Mouse (Mus musculus) left cerebral cortex, postnatal 4 days (tissue): Measurements from ENCODE around the gene Lrwd1. TPM values are rescaled to one million over a fixed set of nuclear protein-coding genes. Genes with fewer than 3 reads are reported as not detected.
"Not testable (repeated sequence)": the region's sequence is repeated elsewhere in the genome, so short reads cannot be mapped to it uniquely, and the experiment has no call there.

Source experiments
- DNase-seq: peaks from one replicate; pipeline ENCODE4 v3.0.0-alpha.2; 2022
- intact Hi-C: fragments of 180-260 bp; cut with DNase I; formaldehyde crosslinking; loops from one replicate; pipeline ENCODE4 v1.15.1; 2025
- total RNA-seq, 2 experiments: library from RNA; stranded (reverse); gene quantifications; 2 replicates each; pipeline ENCODE4 v1.2.3; 2021

Gene Lrwd1
- 10 to 100 TPM; 22.1 to 22.5 TPM for total RNA-seq

GRCm38 (mm10) chr5:136135571-136136291, at the start of gene Lrwd1, which contains the start of gene Alkbh4:
Gene Lrwd1 (minus strand): TSS chr5:136136074.
Gene Alkbh4 (plus strand): TSS chr5:136136146.
- intact Hi-C loops, result loop anchor here (5.0 kb wide), 1 partner anchor 37 kb away; the partner anchor contains the start of gene Orai2
- DNase-seq, result peak; percentile 97

- intact Hi-C loops, result no loop called here
- no peak for DNase-seq
Measured at GRCm38 (mm10) chr5:136183766-136184165, 47.9 kb upstream of the Lrwd1 start.

- intact Hi-C loops, result no loop called here
- no peak for DNase-seq
Measured at GRCm38 (mm10) chr5:136182830-136183229, 47.0 kb upstream of the Lrwd1 start.

DNA sequence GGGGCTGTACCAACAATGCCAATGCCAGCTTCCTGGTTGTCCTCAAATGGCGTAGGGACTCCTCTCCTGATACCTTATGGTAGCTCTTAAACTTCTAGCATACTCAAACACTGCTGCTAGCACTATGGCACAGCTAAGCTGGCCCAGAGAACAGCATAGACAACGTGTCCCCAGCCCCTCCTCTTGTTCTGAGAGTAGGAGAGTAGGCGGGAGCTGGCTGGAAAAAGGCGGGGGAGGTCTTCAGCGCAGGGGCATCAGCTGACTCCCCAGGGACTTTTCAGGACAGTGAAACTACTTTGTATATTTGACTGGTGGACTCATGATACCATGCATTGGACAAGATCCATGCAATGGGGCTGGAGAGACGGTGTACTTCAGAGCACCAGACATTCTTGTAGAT, 46.2 kb upstream of the Lrwd1 start:
- intact Hi-C loops, result no loop called here
- no peak for DNase-seq

- DNase-seq, result no peak
- intact Hi-C loops, result no loop called here
Measured at GRCm38 (mm10) chr5:136181197-136181596, 45.3 kb upstream of the Lrwd1 start.

GRCm38 (mm10) chr5:136179594-136179993, 43.7 kb upstream of the Lrwd1 start:
- no peak for DNase-seq
- intact Hi-C loops, result no loop called here

DNA sequence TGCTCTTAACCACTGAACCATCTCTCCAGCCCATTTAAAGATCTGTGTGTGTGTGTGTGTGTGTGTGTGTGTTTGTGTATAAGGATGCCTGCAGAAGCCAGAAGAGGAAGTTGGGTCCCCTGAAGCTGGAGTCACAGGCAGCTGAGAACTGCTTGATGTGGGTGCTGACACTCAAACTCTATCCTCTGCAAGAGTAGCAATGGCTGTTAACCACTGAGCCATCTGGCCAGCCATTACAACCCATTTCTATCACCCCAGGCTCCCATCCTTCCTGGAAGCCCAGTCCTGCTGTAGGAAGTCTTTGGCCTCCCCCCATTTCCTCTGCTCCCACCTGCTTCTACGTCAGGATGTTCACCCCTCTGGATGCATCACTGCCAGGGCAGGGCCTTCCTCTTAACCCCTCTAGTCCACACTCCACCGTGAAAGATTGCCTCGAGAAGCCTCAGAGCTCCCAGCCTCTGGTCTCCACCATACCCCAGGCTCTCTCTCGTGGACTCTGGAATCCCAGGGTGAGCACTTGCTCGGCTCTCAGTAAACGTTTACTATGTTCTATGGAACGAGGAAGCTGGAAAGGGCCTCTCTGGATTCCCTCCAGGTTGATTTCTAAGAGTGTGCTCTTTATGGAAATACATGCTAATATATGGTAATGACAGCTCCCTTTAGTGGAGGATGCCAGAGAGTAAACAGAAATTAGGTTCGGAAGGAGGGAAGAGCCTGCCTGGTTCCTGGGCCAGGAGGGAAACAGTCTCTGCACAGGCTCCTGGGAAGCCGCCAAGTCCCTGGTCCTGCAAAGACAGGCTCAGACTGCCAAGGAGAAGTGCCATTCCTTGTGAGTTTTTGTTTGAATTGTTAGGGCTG, 38.0 kb upstream of the Lrwd1 start:
- DNase-seq, result peak; percentile 81
- intact Hi-C loops, result loop anchor here (5.0 kb wide), 1 partner anchor 37 kb away; the partner anchor contains the start of genes Alkbh4 and Lrwd1

DNA sequence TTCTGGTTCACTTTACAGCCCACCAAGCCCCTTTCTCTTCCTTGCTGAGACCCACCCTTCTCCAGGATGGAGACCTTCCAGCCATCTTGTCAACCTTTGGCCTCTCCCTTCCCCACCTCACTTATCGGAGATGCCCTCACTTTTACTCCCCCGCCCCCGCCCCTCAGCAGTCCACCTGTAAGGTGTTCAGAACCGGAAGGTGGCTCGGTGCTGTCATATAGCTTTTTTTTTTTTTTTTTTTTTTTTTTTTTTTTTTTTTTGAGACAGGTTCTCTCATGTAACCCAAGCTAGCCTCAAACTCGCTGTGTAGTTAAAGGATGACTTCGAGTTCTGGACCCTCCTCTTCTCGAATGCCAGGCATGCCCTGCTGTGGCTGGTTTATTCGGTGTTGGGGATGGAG, 37.1 kb upstream of the Lrwd1 start:
- no peak for DNase-seq

GRCm38 (mm10) chr5:136171363-136172341, 35.8 kb upstream of the Lrwd1 start:
- intact Hi-C loops, result loop anchor here (5.0 kb wide), 1 partner anchor 34 kb away; the partner anchor contains the start of genes Alkbh4 and Lrwd1
- no peak for DNase-seq

More for the DNA sequence above, 37.1 kb upstream of the Lrwd1 start:
- intact Hi-C loops, result loop anchor here (5.0 kb wide), 1 partner anchor 36 kb away; the partner anchor contains the start of genes Alkbh4 and Lrwd1

DNA sequence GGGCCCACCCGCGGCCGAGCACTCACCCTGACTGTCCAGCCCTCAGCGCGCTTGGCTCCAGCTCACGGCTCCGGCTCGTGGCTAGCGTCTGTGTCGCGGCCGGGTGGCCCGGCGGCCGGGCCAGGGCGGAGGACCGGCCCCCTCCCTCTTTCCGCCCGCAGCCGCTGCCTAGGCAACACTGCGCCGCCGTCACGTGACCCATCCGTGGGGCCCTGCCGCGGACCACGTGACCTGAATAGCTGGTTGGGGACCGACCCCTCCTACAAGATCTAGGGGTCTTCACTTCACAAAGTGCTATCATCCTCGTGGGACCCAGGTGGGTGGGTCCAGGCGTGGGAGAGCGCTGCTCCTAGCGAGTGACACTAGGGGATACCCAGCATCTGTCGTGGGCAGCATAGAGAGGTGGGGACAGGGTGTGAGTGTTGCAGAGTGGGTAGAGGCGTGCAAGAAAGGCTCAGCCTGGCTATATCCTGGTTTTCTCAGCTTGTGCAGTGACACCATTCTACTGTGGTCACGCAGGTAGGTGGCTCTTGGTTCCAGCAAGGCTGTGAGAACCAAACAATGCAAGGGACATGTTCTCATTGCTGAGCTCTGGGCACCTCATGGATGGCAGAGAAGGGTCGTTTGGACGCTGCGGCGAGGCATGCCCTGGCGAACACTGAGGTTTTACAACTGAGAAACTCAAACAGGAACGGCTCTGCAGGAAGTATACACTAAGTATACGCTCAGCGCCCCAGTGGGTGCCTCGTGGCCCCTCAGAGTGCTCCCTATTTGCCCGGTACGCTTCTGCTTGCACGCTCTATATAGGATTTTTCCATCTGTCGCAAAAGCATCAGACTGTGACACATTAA, 34.9 kb upstream of the Lrwd1 start, which contains the start of gene Orai2:
TSS of gene Orai2 (minus strand) at position 202 of the 851 bp plus-strand sequence.
- intact Hi-C loops, result loop anchor here (5.0 kb wide), 1 partner anchor 33 kb away; the partner anchor contains the start of genes Alkbh4 and Lrwd1
- peak; percentile 90 for DNase-seq

GRCm38 (mm10) chr5:136169626-136170511, 34.0 kb upstream of the Lrwd1 start:
- peak; percentile 34 for DNase-seq
- intact Hi-C loops, result loop anchor here (5.0 kb wide), 1 partner anchor 33 kb away; the partner anchor contains the start of genes Alkbh4 and Lrwd1

GRCm38 (mm10) chr5:136168071-136168470, 32.2 kb upstream of the Lrwd1 start:
- intact Hi-C loops, result no loop called here
- DNase-seq, result no peak

- no peak for DNase-seq
- intact Hi-C loops, result no loop called here
Measured at GRCm38 (mm10) chr5:136167296-136167695, 31.4 kb upstream of the Lrwd1 start.

DNA sequence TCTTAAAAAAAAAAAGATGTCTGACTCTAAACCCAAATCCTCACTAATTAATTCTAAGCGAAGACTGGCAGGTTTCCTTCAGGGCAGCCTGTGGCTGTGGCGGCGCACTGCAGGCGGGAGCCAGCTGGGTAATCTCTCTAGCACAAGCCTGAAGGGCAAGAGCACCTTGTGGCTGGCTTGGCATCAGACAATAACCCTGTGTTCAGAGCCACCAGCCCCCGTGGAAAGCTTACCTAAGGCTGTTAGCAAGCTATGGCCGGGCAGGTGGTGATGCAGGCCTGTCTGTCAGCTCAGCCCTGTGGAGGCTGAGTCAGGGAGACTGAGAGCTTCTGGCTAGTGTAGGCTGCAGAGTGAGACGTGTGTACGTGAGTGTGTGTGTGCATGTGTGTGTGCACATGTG, 29.4 kb upstream of the Lrwd1 start:
- peak; percentile 55 for DNase-seq
- intact Hi-C loops, result no loop called here

DNA sequence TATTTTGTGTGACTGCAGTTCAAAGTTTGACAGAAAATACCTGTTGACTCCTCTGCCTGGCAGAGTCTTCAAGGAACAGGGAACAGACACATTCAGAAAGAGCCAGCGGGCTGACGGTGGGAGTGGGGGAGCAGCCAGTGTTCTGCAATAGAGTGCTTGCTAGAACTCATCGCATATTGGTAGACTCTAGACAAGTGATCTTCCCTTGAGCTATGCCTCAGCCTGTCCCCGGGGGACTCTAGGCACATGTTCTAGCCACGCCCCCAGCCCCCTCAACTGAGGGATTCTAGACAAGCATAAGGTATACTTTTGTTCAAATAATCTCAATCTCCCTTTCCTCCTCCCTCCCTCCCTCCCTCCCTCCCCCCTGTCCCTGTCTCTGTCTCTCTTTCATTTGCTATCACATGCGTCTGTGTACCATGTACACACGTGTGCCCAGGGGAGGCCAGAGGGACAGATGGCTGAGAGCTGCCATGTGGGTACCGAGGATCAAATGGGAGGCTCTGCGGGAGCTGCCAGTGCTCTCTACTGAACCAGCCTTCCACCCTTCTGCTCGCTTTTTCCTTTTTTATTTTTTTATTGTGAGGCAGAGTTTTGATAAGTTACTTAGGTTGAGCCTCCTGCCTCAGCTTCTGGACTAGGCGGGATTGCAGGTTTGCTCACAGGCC, 28.1 kb upstream of the Lrwd1 start:
- intact Hi-C loops, result no loop called here
- peak; percentile 79 for DNase-seq

DNA sequence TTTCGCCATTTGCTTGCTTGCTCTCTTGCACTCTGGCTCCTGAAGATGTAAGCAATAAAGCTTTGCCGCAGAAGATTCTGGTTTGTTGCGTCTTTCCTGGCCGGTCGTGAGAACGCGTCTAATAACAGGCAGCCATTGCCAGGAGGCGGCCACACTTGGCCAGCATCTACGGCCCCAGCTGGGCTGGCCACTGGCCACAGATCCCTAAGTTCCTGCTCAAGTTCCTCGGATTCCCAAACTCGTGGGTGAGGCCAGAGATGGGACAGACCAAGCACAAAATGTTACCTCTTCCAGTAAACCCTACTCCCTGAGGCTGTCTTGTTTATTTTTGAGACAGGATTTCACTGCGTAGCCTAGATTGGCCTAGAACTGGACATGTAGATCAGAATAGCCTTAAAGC, 24.2 kb upstream of the Lrwd1 start:
- intact Hi-C loops, result not testable (repeated sequence)
- DNase-seq, result peak; percentile 47

GRCm38 (mm10) chr5:136155399-136155798, 19.5 kb upstream of the Lrwd1 start:
- no peak for DNase-seq
- intact Hi-C loops, result no loop called here
